Mouse (Mus musculus): ENCODE results near the gene Olfr826.
"Not testable (repeated sequence)": the region's sequence is repeated elsewhere in the genome, so short reads cannot be mapped to it uniquely, and the experiment has no call there.

Gene Olfr826

DNA sequence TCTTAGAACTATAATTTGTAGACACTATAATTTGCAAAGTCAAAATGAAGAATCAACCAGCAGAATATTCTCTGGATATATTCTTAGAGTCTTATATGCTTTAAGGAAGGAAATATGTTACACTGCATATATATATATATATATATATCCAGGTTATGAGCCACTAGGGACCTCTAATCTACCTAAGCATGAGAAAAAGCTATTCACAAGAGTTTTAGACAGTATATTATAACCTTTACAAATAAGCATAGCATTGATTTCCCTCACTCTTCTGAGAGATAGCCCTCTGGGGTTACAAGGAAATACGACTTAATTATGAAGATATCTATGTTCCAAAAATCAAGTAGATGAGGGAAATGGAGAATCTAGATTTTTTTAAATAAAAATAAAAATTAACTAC, at the start of gene Olfr826:
Olfr826 (minus strand) TSS at position 101 of the 400 bp plus-strand sequence.
- no peak for DNase-seq

DNA sequence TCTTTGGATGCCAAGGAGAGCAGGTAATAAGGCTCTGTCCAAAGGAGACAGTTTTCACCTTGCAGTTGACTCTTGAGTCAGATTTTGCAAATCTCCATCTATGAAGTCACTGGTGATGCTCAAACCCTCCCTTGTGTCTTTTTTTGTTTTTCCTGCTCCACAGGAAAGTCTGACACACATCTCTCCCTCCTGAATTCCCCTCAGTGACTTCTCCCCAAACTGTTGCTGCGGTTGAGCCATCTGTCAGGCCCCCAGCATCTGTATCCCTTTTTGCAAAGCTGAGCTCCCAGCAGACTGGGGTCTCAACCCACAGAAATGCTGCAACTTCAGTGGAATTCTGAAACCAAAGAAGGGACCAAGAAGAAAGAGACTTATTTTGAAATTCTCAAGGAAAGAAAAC, 48.1 kb upstream of the Olfr826 start:
- no peak for DNase-seq

DNA sequence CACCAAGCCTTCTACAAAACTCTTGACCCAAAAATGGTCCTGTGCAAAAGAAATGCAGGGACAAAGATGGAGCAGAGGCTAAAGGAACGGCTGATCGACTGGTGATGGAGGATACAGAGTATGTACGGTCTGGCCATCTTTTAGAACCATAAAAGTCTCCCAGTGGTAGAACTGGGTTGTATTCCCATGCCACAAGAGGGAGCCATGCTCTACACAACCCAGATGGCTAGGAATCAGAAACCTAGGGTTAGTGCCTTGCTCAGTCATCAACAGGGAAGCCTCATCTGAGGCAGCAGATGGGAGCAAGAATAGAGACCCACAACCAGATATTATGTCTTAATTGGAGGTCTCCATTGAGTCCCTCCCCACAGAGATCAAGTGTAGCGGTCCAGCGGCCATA, 45.6 kb upstream of the Olfr826 start:
- no peak for DNase-seq

DNA sequence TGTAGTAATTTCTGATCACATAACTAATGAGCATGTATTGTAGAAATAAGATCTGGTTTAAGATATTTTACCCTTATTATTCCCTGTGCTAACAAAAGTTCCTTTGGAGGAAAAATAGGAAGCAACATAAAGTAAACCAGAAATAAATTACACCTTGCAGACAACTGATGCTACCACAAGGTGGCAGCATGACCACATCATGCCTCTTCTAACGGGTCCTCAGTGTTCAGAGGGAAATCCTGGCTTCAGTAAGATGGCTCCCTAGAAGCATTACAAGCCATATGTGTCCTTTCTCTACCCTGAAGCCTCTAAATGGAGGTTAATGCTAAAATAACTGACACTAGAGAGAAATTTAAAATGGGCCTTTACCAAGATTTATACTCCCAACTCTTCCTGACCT, 44.3 kb upstream of the Olfr826 start:
- peak; percentile 8 to 27 for DNase-seq

DNA sequence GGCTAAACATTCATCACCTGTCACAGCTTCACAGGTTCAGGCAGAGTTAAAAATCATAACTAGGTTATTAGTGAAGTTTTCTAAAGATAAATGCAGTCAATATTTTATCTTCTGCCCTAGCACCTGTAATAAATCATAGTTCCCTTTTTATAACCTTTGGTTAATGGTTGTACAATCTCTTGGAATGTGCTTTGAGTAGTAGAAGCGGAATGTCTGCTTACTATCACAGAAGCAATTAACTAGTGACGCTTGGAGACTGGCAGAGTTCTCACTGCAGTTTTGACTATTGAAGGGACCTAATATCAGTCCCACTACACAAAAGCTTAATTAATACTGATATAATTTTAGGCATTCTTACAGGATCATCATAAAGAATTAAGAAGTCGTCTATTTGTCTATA, 41.0 kb upstream of the Olfr826 start:
- DNase-seq: no peak

DNA sequence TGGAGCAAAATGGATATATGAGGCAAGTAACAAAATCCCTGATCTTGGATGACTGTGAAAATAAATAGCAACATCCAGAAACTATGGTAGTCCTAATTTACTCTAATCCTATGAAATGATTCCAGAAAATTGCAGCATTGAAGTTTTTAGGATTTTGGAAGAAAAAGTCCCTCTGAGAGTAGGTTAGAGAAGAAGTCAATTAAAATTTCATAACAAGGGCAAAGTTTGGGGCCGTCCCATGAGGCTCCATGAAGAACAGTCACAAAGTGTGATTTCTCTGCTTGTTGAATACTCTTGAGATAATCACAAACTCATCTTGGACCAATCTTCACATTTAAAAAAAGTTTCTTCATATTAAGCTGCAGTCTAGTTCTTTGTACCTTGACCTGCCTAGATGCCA, 30.3 kb upstream of the Olfr826 start, which contains the start of gene Olfr827:
Olfr827 (minus strand) TSS at position 101 of the 400 bp plus-strand sequence.
- DNase-seq: no peak

DNA sequence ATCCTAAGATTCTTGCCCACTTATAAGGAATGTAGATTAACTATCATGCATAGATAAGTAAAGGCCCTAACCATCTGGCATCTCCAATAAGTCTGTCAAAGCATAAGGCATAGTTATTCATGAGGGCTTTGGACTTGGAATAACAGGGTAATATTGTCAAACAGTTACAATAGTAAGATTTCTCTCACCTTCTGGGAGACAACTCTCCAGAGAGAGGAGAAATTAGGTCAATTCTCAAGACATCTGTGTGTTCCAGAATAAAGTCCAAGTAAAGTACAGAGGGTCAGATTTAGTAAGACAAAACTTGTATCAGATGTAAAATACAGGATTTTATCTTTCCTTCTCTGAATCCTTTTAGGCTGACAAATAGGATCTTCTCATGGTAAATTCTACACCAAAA, 17.3 kb downstream of the Olfr826 start, which contains the start of gene Olfr825:
Olfr825 (minus strand) TSS at position 101 of the 400 bp plus-strand sequence.
- DNase-seq: no peak

DNA sequence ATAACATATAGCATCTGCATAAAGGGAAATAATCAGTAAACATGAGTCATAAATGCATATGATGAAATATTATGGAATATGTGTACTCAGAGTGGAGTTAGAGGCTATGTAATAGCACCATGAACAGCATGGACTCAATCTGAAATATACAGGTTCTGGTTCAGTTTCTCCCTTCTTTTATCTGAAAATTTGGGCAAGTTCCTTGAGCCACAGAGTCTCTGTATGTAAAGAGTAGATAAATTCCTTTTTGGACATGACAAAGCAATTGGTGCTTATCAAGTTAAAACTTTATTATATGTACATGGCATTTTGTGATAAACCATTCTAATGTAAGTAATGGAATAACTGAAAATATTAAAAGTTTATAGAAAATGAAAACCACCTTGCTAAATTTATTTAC, 18.8 kb downstream of the Olfr826 start:
- no peak for DNase-seq

DNA sequence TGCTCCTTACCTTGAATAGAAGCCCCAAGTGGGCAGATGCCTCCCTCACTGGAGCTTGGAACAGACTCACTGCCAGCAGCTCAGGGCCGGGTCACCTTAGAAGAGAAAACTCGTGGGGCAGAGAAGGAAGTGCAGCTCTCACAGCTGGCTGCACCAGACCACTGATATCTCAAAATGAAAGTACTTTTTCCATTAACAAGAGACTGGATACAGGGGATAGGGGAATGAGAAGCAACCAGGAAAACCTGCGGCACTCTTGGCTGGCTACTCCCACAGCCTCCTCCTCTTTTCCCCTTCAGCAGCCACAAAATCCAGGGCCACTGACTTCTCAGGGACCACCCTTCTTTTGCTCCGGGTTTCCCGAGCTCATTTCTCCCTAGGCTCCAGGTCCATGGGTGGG, 39.9 kb downstream of the Olfr826 start:
- no peak for DNase-seq

DNA sequence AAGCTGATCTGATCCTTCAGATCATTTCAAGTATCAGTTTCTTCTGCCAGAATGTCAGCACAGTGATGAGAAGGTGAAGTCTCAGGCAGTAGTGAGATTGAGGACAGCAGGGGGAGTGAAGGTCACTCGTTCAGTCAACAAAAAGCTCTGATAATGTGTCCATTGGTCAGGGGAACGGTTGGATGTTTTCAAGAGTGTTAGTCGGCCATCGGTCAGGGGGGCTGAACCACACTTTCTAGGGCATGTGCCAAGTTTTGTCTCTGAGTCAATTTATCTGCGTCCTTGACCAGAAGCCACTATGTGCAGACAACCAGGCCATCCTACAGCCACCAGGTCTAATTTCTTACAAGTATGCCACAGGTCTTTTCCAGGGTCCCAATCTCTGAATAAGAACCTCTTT, 41.5 kb downstream of the Olfr826 start:
- not testable (repeated sequence) for DNase-seq

DNA sequence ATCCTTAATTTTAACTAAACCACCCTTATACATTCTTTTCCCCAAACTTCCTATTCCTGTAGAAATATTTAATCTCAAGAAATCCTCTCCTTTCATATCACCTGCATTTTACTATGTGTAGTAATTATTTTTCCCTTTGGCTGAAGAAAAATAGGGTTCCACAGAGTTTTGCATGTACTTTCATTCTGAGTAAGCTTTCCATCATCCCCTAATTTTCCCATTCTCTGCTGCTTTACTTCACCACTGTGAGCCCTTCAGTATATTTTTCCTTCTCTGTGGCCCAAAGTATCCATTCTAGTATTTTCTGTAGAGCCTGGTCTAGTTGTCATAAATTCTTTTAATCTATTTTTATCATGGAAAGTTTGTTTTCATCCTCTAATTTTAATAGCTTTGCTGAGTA, 49.2 kb downstream of the Olfr826 start:
- DNase-seq: no peak

DNA sequence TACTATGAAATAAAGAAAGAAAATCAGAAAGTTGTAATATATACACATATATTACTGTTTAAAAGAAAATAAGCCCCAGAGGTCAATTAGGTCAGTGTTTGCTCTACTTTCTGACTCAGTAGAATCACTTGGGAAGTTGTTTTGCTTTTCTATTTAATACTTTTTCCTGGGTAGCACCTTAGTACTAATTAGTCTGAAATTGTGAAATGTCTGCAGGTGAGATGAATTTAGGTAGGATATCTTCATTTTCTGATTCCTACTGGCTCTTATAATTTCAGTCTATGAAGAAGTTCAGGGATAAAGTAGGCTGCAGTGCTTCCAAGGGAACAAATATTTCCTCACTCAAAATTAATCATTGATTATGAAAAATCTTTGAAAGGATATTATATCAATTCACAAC, 54.1 kb downstream of the Olfr826 start, which contains the start of gene Olfr824:
Olfr824 (minus strand) TSS at position 101 of the 400 bp plus-strand sequence.
- not testable (repeated sequence) for DNase-seq
